Mouse (Mus musculus) heart, postnatal 36 days (tissue): ENCODE measurements around the gene Allc. TPM values are rescaled to one million over a fixed set of nuclear protein-coding genes. Genes with fewer than 3 reads are reported as not detected.

Experiments
- DNase-seq, 2 experiments: peaks; one replicate each; pipeline ENCODE4 v3.0.0; 2021 to 2022
- intact Hi-C: fragments of 180-260 bp; cut with DNase I; formaldehyde crosslinking; loops from one replicate; pipeline ENCODE4 v1.15.1; 2025
- total RNA-seq, 2 experiments: library from RNA; stranded (reverse); gene quantifications; 2 replicates each; pipeline ENCODE4 v1.2.3; 2021

Gene Allc
- total RNA-seq, 2 experiments from 2014 or later, result not detected

DNA sequence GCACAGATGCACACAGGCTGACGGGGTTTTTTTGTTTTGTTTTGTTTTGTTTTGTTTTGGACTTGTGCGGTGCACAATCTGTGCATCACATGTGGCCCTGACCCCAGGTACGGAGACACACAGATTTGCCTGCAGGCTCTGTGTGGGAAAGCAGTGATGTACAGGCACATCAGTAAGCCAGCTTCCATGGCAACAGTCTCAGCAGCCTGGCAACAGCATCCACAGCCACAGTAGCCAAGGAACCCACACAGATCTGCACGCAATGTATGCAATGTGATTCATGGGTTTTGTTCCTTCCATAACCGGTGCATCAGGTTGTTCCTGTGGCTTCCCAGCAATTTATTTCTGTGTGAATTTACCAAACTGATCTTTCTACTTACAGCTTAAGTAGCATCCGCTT, 5.6 kb upstream of the Allc start:
- intact Hi-C loops, result loop anchor here (2.0 to 5.0 kb wide), 3 partner anchors 244 to 1294 kb away; no protein-coding TSS in a partner anchor
- DNase-seq, result no peak

DNA sequence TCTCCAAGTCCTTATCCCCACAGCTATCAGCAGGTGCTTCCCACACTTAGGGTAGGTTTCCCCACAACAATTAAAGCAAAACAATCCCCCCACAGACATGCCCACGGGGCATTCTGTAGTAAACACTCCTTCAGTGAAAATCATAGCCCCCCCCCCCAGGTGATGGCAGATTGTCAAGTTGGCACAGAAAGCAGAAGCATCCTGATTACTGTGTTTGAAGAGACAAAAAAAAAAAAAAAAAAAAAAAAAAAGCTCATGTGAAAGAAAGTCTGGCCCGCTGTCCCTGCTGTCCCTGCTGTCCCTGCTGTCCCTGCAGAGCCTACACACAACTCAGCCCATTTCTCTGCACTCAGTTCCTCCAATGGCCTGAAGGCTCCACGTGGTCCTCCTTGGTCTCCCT, 1.7 kb upstream of the Allc start:
- DNase-seq, result no peak
- intact Hi-C loops, result no loop called here

DNA sequence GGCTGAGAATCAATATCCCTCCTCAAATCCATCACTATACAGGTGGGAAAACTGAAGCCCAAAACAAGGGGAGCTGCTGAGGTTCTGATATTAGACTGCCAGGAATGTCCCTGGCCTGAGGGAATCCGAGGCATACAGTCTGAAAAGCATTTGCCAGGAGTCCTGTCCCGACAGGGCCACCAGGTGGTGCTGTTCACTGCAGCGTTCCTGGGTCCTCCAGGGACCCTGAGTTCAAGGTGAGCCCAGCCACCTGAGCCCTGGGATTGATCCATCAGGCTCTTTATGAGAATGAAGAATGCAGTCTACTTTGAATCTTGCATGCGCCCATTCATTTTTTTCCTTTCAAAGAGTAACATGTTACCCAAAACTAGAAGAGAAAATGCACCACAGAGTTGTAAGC, 3.2 kb downstream of the Allc start:
- DNase-seq, result no peak
- intact Hi-C loops, result no loop called here

DNA sequence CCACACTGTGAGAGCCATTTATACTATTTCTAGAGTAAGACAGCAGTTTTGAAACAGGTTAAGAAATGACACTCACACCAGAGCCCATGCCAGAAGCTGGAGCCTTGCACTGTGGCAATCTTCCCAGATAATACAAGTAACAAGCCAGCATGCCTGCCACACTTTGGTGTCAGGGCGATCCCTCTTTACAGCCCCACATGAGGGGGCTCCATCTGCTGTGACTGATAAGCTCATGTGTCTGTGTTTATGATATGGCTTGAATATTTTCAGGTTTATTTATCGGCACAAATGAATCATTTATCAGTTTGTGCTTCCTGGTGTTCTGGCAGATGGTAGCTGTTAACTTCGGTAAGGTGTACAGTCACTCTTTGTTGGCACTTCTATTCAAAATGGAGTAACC, 4.2 kb downstream of the Allc start:
- DNase-seq, result no peak
- intact Hi-C loops, result no loop called here

DNA sequence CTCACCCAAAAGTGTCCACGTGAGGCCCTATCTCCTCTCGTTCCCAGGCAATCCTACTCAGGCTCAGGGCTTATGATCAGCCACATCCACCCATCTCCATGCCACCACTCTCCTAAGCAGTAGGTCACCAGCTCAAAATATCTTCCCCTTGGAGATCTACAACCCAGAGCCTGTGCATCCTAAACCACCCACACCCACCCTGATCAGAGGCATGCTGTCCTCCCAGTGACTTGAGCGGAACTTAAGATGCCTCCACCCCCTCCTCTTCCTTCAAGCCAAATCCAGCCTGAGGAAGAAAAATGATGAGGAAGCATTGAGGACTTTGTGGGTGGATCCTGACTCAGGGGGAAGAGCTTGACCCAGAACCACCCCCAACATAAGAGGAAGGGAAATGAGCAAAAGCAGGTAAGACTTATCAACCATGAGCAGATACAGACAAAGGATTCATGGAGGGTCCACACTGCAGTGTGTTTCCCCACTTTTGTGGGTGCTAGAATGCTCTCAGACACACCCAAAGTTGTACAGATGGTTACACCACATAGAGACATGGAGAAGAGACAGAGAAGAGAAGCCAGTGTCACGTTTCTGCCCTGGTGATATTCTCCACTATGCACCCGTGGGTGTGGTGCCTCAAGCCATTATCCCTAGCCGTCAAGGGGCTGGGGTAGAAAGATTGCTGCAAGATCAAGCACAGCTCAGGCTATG, 6.8 kb downstream of the Allc start:
- intact Hi-C loops, result no loop called here
- no peak for DNase-seq

DNA sequence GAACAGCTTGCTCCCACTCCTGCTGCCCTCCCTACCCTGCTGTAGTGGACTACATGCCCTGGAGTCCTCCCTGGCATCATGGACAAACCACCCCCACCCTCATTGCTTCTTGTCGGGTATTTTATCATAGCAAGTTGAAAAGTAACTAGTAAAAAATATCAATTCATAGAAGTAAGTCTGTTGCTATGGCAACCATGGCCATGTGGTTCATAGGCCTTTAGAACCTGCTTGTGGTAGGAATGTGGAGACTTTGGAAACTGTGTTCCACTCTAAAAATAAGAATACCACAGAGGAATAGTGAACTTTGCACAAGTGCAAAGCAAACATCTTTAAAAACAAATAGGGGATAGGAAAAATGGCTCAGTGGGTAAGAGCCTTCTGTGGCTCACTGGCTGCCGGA, 10.1 kb downstream of the Allc start:
- intact Hi-C loops, result no loop called here

DNA sequence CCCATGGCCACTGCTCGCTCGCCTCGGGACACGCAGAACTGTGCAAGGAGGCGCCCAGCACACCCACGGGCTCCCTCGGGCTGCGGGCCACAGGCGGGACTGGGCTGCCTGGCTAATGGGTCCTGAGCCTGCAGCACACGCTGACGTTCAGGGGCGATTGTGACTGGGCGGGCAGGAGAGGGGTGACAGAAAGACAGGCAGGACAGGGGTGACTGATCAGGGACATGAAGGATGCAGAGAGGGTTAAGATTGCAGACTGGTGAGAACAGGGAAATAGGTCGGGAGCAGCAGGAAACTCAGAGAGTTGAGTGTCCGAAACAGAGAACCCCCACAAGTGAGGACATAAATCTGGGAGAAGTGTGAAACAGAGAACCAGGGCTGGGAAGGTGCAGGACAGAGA, 30.0 kb downstream of the Allc start, which contains the start of gene Dcdc2c:
Dcdc2c (minus strand) TSS at position 101 of the 400 bp plus-strand sequence.
- intact Hi-C loops, result no loop called here

More for the DNA sequence above, 10.1 kb downstream of the Allc start:
- no peak for DNase-seq

DNA sequence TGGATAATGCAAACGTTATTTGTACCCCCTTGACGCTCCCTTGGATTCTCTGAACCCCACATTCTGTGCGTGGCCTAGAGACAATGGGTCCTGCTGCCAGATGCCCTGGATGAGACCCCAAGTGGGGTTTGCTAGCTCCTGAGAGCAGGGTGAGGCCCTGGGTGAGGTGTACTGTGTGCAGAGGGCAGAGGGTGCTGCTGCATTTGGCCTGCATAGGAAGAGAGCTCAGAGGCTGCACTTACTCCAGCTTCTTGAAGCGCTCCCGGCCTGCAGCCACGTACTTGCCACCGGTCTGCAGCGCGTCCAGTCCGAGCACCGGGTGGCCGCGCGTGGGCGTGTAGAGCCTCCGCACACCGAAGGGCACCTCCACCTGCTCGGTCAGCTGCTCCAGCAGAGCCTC, 30.5 kb downstream of the Allc start:
- intact Hi-C loops, result no loop called here
- DNase-seq, result no peak

More for the DNA sequence above, 30.0 kb downstream of the Allc start, which contains the start of gene Dcdc2c:
- no peak for DNase-seq

DNA sequence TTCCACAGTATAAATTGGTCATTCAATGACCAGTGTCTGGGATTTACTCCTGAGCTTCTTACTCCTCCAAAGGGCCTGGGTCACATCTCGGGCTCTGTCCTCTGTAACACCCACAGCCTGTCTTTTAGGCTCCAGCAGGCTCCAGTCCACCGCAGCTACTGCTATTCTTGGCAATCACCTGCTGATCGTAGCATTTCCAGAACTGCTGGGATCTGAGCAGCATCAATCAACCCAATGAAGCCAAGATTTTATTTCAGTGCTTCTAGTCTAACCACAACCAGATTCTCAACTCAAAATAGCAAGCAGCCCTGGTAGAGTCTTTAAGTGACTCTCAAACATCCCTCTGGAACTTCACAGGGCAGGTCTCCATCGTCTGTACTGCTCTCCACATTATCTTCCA, 33.4 kb downstream of the Allc start:
- DNase-seq, result no peak
- intact Hi-C loops, result no loop called here

DNA sequence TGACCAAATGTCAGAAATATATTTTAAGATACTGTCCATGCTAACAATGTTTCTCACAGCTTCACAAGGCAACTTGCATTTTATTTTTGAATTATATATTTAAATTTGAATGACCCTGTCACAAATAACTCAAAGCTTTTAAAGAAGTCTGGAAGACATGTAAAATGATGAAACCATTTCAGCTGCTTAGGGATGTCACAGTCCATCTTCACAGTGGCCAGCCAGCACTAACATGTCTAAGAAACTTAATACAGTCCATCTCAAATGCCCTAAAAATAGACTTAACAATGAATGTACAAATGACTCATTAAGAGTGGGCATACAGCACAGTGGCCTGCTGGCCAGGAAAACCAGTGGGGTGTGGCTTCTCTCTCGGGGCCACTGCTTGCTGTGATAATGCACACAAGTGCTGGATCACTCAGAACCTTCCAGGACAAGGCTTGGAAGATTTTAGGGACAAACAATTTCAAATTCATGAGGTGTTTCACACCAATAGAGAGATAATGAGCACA, 68.0 kb downstream of the Allc start:
- intact Hi-C loops, result no loop called here
- no peak for DNase-seq

DNA sequence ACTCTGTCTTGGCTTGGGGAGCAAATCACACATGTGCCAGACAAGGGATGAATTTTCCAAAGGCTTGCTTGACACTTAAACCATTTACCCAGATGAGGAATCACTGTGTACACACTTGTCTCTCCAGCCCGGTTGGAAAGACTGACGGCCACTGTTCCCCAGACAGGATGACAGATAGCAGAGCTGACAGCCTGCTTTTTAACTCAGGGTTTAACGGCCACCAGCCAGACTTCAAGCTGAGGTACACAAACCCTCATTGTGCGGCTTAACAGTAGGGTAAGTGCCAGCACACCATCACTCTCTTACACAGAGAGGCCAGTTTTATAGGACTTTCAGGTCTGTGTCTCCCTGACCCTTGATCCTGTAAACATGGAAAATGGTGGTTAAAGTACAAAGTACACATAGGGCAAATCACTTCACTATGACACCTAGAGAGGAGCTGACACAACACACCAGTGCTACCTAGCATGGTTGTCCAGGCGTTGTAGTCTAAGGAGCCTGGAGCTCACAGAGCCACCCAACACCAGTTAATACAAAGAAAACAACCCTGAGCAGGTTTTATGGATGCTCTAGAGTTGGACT, 72.5 kb downstream of the Allc start:
- no peak for DNase-seq
- intact Hi-C loops, result no loop called here

Other genes starting within 250 kb of the Allc start
- not detected for gene Dcdc2c, start 30.1 kb downstream of the Allc start, total RNA-seq
- gene Colec11, start 40.9 kb upstream of the Allc start, total RNA-seq, result 10 to 100 TPM; 20.5 to 20.8 TPM
- gene Rps7, start 53.4 kb upstream of the Allc start, total RNA-seq, result 100 to 1,000 TPM; 264 to 294 TPM
- gene Rnaseh1, start 67.1 kb upstream of the Allc start, total RNA-seq, result 1 to 10 TPM; 6.3 to 6.9 TPM
- 10 to 100 TPM; 47.3 to 51.7 TPM for gene Adi1, start 92.7 kb upstream of the Allc start, total RNA-seq
- gene Trappc12, start 167.9 kb upstream of the Allc start, total RNA-seq, result 10 to 100 TPM; 21.4 to 22.6 TPM
- 1 to 10 TPM; 8.9 to 9.4 TPM for gene Eipr1, start 169.3 kb upstream of the Allc start, total RNA-seq